Mouse (Mus musculus) right cerebral cortex, postnatal 4 days (tissue): ENCODE measurements around the gene Fyb2.

Experiments
- DNase-seq: peaks from one replicate; pipeline ENCODE4 v3.0.0-alpha.2; 2022

Gene Fyb2

DNA sequence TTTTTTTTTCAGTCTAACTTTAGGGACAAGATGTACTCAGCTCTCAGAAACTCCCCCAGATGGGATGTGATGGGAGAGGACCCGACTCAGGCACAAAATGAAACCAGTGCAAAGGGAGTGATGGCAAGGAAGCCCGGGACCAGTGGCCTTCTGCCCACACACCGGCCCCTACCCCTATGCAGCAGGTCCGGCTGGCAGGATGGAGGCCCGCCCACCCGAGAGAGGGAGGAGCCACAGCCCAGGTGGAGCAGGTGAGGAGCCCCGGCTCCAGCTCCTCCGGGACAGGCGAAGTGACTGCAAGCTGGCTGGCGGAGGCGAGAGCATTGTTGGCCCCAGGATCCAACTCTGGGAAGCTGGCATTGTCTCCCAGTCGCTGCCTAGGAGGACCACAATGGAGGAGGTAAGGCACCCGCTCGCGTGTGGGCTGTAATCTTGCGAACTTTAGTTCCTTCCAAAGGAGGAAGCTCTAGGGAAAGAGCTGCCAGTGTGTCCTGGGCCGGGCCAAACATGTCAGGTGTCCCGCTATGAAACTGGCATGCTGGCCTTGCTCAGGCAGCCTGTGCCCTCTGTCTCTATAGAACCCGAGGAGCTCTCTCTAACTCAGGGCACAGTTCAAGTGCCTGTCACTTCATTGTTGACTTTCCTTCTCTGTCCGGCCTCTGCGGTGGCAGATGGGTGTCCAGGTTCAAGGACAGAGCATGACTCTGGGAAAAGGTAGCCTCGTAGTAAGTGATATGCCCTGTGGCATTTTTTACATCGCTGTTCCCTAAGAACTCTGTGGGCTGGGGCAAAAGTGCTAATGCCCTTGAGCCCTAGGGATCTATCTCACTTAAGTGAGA is at the start of gene Fyb2:
Gene Fyb2 (plus strand): TSS at position 166 of the 839 bp plus-strand sequence.
- no peak for DNase-seq

DNA sequence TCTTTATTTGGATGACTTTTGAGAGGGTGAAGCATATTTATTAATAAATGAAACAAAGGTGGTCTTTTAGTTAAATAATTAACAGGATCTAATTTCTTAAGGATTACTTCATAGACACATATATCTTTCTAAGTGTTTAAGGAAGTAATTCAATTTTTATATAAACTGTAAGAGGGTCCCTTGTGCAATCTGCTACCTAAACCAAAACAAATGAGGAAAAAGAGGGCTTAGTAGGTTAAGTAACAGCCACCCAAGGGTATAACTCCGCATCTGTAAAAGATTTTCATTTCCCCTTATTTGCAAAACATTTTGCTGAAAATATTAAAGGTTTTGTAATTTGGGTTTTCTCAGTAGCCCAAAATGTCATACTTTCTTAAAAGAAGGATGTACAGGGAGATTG is 48.9 kb upstream of the Fyb2 start:
- DNase-seq: no peak

DNA sequence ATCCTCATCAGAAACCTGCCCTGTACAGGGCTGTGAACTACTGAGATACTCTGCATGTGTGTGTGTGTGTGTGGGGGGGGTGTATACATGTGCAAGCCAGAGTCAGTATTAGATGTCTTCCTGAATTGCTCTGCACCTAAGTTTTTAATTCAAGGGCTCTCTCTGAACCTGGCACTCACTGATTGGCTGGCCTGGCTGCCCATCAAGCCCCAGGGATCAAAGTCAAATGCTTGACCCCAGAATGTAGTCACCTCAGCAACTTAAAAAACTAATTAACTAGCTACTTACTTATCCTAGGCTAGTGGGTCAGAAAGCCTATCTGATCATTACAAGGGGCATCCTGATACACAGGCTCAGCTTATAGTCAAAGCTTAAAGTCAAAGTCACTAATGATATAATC is 43.7 kb upstream of the Fyb2 start:
- DNase-seq: no peak

DNA sequence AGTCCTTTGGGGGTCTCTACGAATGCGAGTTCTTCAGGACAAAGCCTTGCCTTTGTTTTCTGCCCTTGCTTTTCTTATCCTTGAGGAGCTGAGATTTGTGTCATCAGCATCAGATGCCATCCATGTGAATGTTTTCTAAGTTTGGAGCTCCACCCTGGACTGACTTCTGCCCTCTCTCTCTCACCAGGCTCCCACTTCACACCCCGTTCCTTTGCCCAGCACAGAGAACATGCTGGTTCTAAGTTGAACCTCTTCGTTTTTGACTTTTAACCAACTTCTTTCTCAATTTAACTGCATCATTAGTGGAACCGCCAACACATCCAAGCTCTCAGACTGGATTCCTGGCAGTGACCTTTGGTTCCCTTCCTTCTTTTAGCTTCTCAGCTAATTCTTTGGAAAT is 43.1 kb upstream of the Fyb2 start:
- no peak for DNase-seq

DNA sequence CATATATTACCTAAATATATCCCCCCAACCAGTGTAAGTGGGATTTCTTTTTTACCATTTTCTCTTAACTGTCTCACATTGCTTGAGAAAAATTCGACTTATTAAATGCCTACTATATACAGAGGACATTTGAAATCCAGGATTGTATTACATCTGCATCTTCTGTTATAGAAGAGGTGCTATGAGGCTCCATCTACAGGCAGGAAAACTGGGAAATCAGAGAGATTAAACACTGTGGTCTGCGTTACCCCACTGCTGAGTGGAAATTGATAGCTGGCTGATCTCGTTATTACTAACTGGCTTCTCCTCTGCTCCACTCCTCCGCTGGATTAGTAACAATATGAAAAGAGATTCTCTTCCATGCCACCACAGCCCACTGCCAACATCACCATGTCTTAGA is 37.4 kb upstream of the Fyb2 start:
- DNase-seq: no peak

DNA sequence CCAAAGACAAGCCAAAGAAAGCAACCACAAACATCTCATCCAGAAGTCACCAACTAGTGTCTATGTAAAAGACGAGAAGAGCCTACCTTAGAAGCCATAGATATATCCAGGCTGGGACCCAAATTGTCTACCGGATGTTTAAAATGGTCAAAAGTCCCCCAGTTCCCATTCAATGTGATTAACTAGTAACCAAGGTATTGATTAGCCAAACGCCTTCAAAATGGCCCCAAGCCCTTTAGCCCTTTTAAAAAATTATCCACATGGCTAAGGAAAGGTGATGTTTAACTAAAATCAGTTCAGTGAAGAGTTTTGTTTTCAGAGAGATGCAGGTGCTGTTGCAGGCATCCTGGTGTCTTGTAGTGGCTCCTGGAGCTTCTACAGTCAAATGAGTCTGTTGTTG is 36.9 kb upstream of the Fyb2 start, which contains the start of gene C8a:
Gene C8a (minus strand): TSS at position 76 of the 400 bp plus-strand sequence.
- DNase-seq: no peak

DNA sequence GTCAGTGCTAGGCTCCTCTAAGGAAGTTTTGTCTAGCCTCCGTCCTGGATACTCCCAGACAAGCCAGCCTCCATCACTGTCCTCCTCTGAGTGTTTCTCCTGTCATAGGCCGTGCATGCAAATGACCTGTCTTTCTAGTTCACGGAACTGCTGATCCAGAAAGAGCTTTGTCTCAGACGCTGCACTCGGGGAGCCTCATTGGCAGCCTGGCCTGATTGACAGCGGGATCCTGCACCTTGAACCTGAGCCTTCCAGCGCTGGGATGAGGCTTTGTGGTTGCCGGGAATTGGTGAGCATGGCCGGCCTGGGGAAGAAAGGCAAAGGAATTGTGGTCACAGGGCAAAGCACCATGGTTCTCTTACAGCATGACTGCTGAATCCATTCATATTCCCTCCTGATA is 25.8 kb upstream of the Fyb2 start:
- no peak for DNase-seq

DNA sequence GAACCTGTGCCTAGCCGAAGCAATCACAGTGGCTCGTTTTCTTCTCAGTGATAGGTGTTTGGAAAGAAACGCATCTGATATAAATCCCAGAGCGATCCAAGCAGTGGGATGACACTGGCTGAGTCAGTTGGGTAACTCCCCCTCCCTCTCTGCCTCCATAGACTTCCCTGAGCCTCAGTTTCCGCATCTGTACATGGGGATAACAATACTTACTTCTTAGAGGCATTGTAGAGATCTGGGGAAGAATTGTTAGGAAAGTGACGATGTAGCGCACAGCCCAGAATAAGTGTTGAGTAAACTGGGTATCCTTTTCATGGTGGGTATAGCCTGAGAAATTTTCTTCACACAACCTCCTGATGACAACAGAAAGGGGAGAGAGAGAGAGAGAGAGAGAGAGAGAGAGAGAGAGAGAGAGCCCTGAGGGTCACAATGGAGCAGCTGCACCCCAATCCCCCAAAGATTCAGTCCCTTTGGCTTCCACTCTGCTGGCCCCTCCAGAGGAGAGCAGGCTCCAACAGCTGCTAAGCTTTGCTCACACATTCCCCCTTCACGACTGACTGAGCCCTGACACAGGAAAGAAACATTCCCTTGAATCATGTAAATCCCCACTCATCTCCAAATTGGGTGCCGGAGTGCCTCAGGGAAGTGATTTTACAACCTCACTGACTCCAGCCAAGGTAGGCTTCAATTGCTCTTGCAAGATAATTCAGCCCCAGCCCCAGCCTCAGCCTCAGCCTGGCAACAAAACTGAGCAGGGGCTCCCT is 24.6 kb upstream of the Fyb2 start:
- DNase-seq: no peak

DNA sequence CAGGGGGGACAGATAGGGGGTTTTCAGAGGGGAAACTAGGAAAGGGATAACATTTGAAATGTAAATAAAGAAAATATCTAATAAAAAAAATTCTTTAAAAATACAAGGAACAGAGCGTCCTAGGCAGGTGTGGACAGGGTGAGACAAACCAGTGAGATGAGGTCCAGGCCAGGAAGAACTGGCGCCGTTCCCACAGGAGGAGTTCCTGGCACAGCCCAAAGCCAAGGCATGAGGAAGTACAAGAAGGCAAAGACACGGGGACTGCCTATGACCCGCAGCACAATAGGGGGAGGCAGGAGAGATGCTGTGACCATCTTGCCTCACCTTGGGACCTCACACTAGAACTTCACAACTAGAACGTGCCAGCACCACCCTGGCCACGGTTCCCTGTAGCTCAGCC is 21.5 kb upstream of the Fyb2 start:
- no peak for DNase-seq

DNA sequence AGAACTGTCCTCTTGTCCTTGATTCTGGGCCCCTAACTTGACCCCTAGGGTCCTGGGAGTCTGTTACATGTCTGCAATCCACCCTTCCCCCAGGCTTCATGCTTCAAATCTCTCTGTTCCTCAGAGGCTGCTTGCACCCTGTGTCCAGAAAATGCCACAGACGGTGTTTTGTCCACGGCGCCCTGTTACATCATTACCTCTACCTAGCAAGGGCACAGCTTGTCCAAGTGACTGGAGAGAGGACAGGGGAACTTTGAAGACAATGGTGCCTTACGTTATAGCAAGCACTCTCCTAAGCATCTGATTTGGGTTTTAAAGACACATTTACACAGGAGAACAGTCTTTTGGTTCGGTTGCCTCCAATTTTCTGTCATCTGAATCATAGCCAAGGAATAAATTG is 19.7 kb upstream of the Fyb2 start:
- DNase-seq: peak; percentile 16

DNA sequence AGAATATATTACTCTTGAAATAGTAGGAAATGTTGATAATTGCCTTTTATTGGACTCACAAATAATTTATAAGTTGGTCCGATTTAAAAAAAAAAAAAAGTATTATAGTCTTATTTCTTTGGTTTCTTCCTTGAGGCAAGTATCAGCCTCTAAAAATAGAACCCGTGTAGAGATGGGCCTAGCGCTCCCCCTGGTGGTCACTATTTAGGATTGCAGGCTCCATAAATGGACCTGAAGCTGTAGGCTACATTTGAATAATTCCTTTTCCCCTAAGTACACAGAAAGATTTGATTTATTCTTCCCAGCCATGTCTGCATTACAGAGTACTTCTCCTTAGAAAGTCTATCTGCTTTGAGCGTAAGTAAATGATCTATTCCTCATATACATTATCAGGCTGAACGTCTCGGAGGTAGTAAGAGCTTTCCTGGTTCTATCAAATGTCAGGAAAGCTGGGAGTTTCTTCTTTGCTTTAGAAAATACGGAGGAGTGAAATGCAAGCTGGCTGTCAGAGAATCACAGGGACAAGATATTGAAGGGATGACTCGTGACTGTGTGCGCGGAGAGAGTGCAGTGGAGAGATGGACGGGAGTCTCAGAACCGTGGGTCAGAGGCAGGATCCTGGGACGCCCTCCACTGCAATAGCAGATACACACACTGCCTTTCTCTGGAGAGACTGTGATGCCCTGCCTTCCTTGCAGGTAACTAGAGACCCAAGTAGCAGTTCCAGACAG is 19.1 kb upstream of the Fyb2 start:
- peak; percentile 75 for DNase-seq

DNA sequence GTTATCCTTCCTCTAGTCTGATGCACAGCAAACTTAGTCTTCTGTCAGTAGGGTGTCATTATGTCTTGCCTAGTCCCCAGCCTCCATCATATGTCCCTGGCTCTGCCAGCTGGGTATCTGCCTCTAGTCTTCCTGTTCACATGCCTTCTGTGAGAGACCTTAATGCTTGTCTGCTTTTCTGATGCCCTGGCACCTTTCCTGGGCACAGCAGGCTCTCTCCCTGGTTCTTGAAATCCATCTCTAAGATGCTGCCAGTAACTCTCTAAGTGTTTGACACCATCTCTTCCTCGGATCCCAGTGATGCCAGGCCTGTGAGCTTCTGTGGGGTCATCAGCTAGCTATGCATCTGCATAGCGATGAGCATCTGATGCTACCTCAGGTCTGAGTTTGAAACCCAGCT is 10.4 kb upstream of the Fyb2 start:
- DNase-seq: no peak

DNA sequence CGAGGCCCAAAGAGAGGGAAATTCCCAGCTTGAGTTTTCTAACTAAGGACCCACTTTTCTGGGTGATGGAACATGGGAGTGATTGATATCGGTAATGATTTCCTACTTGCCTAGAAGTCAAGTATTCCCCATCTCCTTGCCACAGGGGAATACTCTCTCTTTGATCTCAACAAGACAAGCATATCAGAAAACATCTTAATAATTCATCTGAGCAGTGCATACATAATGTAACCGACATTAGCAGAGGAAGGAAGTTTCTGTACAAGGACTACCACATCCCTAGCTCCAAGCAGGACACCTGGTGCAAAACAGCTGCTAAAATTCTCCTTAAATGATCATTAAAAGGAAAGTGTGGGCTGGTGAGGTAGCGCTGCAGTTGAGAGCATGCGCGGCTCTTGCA is 8.2 kb upstream of the Fyb2 start:
- DNase-seq: no peak

DNA sequence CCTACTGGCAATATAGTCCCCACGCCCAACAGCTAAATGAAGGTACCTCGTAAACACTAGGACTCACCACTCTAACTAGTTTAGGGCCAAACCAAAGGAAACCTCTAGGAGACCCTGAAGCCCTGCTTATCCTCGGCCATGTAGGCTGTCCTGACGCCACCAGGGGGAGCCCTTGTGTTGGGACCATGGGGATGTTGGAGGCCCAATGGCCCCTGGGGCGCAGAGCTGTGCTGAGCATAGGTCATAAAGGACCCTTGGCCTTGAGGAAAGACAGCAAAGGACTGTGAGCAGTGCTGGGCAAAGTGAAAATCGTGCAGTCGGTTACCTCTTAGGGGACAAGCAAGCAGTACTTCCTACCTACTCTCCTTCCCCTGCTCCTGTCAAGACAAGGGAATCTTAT is 1.6 kb upstream of the Fyb2 start:
- peak; percentile 81 for DNase-seq

DNA sequence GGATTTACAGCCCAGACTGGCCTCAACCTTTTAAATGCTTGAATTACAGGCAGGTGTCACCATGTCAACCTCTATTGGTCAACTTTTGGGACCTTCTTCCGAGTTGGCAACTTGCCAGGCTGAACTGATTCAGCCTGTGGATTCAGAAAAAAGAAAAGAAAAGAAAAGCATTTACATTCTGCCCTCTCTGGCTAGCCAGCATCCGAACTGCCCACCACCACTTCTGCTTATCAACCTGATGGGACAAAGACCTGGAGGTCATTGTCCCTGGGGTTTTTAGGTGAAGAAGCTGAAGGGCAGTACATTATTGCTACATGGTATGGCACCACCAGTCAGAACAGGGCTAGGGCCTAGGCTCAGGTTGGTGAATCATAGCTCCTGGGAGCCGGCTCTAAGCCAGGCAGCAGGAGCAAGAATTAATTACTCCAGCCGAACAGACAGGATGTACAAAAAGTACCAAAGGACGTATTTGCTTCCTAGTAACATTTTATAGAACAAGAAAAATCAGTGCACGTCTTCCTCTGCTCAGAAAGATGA is 1.5 kb downstream of the Fyb2 start:
- DNase-seq: no peak

DNA sequence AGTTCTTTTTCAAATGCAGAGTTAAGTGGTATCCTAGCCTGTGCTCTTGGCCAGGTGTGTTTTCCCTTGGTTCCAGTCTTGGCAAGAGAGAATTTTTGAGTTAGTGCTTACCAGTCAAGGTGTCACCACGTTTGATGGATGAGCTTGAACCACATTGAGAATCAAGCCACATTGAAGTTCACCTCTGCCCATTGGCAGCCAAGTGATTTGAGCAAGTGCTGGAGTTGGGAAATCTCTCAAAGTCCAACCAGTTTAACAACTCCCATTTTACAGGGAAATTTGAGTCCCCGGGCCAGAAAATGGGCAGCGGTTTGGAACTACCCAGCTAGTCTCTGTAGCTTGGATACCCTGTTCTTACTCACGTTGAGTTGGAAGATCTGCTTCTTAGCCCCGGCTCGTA is 4.8 kb downstream of the Fyb2 start:
- no peak for DNase-seq

DNA sequence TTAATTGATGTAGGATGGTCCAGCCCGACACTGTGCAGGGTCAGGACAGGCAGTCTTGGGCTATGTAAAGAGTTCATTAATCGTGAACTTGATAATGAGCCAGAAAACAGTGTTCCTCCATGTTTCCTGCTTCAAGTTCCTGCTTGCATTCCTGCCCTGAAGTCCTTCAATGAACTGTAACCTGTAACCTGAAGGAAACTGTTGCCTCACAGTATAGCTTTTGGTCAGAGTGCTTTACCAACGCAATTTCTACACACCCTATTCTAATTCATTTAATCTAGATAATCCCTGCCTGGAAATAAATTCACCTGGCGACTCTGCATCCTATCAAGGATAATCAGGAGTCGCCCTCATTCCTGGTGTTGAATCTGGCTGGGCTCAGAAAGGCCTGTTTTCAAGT is 12.1 kb downstream of the Fyb2 start:
- DNase-seq: no peak

DNA sequence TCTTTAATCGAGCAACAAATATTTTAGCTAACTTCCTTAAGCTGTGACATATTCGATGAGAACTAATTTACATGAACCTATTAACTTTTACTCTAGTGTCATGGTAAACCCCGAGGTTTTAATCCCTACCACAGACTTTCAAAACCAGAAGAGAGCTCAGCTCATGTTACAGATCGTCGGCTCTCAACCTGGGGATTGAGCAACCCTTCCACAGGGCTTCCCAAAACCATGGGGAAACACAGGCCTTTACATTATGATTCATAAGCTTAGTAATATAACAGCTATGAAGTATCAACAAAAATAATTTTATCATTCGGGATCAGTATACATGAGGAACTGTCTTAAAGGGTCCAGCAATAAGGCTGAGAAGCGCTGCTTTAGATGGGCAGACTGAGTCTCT is 15.9 kb downstream of the Fyb2 start:
- DNase-seq: no peak

DNA sequence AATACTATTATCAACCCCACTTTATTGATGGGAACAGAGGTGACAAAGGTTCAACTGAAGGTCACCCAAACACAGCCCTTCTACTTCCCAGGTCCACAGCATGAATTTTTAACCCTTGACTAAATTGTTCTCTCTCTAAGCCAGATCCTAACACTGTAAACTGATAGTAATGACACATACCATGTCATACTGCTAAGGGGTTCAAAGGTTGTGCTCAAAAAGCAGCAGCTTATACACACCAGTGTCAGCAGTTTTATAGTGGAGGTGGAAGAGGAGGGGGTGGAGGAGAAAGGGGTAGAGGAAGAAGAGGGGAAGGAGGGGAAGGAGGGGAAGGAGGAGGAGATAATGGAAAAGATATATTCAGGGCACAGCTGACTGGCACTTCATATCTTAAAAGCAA is 20.4 kb downstream of the Fyb2 start:
- DNase-seq: no peak

DNA sequence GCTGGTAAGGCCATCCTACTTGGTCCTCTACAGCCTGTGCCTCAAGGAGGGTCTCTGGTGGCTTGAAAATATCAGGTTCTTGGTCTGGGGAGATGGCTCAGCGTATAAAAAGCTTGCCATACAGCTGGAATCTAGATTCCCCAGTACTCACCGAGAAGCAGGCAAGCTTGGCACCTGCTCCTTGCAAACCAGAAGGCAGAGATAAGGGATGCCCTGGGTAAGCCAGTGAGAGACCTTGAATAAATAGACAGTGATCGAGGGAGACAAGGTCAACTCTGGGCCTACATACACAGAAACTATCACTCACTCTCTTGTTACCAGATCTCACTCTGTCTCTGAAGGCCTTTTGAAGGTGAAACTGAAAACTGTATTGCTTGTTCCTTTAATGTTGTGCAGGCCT is 21.7 kb downstream of the Fyb2 start:
- DNase-seq: no peak

DNA sequence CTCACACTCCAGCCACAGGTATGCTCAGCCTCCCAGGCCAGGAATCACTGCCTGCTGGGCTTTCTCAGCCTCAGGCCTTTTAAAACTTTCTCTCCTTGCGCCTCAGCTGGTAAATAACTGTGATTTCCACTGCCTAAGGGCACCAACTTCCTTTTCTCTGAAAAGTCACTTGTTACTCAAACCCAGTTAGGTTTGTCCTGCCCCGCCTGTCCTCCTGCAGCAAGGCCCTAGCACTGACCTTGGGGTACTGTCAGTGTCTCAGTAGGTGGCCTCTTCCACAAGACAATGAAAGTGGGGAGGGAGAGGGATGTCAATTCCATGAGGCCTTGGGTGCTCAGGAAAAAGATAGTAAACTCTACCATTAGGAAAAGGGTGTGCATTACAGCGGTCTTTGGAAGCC is 22.2 kb downstream of the Fyb2 start:
- no peak for DNase-seq

DNA sequence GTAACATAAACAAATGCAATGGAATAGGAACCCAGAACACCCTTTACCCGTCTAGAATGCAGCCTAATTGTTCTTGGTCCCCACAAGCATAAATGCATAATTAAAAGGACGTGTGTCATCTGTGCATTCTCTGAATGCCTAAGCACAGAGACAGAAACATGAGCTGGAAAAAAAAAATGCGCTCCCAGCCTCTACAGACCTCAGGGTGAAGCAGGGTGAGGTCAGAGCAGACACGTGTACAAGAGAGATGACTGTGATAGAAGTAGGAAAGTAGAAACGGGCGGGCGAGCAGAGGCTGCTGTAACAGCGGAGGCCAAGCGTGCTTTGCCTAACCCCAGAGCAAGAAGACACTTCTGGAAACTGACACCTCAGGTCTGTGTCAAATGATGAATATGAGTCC is 22.8 kb downstream of the Fyb2 start:
- DNase-seq: no peak

DNA sequence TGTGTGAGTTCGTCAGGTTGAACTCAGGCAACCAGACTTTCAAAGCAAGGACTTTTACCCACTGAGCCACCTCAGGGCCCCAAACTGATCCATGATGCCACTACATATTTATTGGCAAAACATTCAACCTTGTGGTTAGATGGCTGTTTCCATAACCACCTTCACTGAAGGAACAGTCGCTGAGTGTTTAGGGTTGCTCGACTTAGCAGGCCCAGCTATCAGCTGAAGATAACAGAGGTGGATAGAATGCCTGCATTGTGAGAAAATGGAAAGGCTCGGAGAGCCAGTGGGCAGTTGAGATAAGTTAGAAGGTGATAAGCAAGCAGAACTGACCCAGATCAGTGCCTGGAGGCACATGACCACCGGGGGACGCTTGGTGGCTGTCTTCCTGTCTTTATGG is 26.3 kb downstream of the Fyb2 start:
- DNase-seq: no peak

DNA sequence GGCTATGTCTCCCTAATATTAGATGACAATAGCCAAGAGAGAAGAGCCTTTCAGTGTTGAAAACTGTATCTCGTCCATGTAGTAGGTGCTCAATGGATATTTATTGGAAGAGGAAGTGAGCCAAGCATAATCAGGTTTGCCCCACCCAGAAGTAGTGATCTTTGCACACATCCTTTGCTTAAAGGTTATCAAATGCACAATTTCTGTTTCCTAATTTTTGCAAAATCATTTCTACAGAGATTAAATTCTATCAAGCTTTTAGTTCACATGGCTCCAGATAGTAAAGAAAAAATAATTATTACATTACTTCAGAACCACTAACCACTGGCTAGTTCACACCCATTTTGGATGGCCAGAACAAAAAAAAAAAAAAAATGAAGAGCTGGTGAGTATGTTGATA is 28.6 kb downstream of the Fyb2 start:
- DNase-seq: no peak
